Mouse (Mus musculus) liver, embryonic 16.5 days (tissue): ENCODE data around the gene Olfr522. TPM values are rescaled to one million over a fixed set of nuclear protein-coding genes. Genes with fewer than 3 reads are reported as not detected.

Source experiments
- ATAC-seq: fragments of 200-750 bp; cut with Nextera tagmentation; 2 replicates; pipeline ENCODE4 v1.8.0; 2017; ENCODE audit warnings: low read depth, mild to moderate bottlenecking, moderate number of reproducible peaks, moderate library complexity
- H3K27ac ChIP-seq: fragments of 300-500 bp; sonication (generic); 2 replicates; pipeline ENCODE4 v1.5.1; 2014; ENCODE audit warnings: mild to moderate bottlenecking, low read length
- H3K27me3 ChIP-seq: fragments of 300-500 bp; sonication (generic); 2 replicates; pipeline ENCODE4 v1.6.1; 2014; ENCODE audit warnings: low read depth, low read length, mixed read lengths; ENCODE audit not compliant: control insufficient read depth, insufficient read depth
- H3K36me3 ChIP-seq: fragments of 300-500 bp; sonication (generic); 2 replicates; pipeline ENCODE4 v1.6.1; 2014; ENCODE audit warnings: mild to moderate bottlenecking; ENCODE audit not compliant: control insufficient read depth, insufficient read depth
- H3K4me1 ChIP-seq: fragments of 300-500 bp; sonication (generic); 2 replicates; pipeline ENCODE4 v1.6.1; 2014; ENCODE audit warnings: low read depth, low read length, mixed read lengths; ENCODE audit not compliant: control insufficient read depth
- H3K4me2 ChIP-seq: fragments of 300-500 bp; sonication (generic); 2 replicates; pipeline ENCODE4 v1.6.1; 2014; ENCODE audit warnings: low read depth, low read length, mixed read lengths
- H3K4me3 ChIP-seq: fragments of 300-500 bp; sonication (generic); 2 replicates; pipeline ENCODE4 v1.5.1; 2014; ENCODE audit warnings: low read depth, mild to moderate bottlenecking, low read length
- H3K9ac ChIP-seq: fragments of 300-500 bp; sonication (generic); 2 replicates; pipeline ENCODE4 v1.6.1; 2014; ENCODE audit warnings: low read depth, low read length
- H3K9me3 ChIP-seq: fragments of 300-500 bp; sonication (generic); replicated peaks from 2 replicates; pipeline ENCODE4 v1.6.1; 2016; ENCODE audit warnings: low read length; ENCODE audit not compliant: control insufficient read depth
- WGBS: fragments of 180-500 bp; shearing (Covaris S2); extraction: QIAGEN DNeasy Blood & Tissue Kit; methylation state at CpG from one replicate; pipeline ENCODE4 v1.1.7; 2014; ENCODE audit not compliant: insufficient replicate concordance; 5-methylcytosine and 5-hydroxymethylcytosine counted together
- polyA plus RNA-seq: library from polyadenylated mRNA; unstranded; fragments of >200 nt; fragmentation: Nextera tagmentation; extraction: Ambion mirVana; gene quantifications from 2 replicates; pipeline ENCODE4 v1.2.1, GENCODE M21; 2015

The Olfr522 gene
- polyA plus RNA-seq, 1 experiment from 2014 or later = not detected

DNA sequence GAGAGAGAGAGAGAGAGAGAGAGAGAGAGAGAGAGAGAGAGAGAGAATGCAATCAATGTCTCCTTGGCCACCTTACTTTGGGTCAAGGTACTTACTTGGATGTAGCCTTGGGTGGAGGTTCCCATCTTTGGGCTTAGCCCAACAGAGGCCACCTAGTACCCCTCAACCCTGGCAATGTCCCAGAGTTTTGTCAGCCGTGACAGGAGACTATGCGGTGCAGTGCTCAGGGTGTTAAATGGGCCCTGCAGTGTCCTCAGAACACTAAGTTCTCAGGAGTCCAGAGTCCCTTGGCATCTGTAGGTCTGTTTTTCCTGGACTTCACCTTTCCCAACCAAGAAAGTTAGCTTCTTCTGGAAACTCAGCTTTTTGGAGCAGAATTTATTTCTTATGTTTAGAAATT is 14.6 kb upstream of the Olfr522 start:
- Histone ChIP-seq H3K4me1 (no peaks in the 10 kb centered on the region), H3K4me3 (no peak overlapping the region), H3K36me3 (no peaks in the 10 kb centered on the region), H3K9ac (no peak overlapping the region), H3K9me3 (no peaks in the 10 kb centered on the region), H3K4me2 (no peak overlapping the region), H3K27ac (no peak overlapping the region), H3K27me3 (no peaks in the 10 kb centered on the region)
- WGBS = 72% methylated on average over 2 of the region's 2 CpGs
- no peak for ATAC-seq

- H3K27me3 ChIP-seq = no peaks in the 10 kb centered on the region
- H3K4me3 ChIP-seq = no peak within 1 kb of the TSS
- no peaks in the 10 kb centered on the region for H3K36me3 ChIP-seq
- no peaks in the 10 kb centered on the region for H3K4me1 ChIP-seq
- H3K9ac ChIP-seq = no peak within 1 kb of the TSS
- no peak for ATAC-seq
- H3K4me2 ChIP-seq = no peak within 1 kb of the TSS
- WGBS = 10% methylated on average over 1 of the region's 1 CpGs
- H3K9me3 ChIP-seq = no peaks in the 10 kb centered on the region
- no peak within 1 kb of the TSS for H3K27ac ChIP-seq
Measured at GRCm38 (mm10) chr7:140172936-140173335, 8.4 kb upstream of the Olfr522 start, which contains the start of gene Olfr523. Olfr523 (plus strand) TSS chr7:140173217.

DNA sequence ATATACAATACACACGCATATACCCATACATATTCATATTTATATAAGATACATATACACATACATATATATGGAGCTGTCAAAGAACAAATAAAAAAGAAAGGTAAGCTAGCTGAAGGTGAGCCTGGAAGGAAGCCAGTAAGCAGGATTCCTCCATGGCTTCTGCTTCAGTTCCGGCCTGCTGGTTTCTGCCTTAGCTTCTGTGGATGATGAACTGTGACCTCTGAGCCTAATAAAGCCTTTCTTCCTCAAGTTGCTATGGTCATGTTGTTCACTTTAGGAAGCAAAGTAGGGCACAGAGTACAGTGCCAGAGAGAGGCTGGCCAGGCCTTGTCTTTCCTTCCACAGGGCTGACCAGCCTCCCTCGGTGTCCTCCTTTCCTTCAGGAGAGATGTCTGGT is 6.3 kb upstream of the Olfr522 start:
- no peaks in the 10 kb centered on the region for H3K36me3 ChIP-seq
- H3K4me3 ChIP-seq = no peak overlapping the region
- no peaks in the 10 kb centered on the region for H3K27me3 ChIP-seq
- H3K9ac ChIP-seq = no peak overlapping the region
- no peaks in the 10 kb centered on the region for H3K4me1 ChIP-seq
- H3K4me2 ChIP-seq = no peak overlapping the region
- no peaks in the 10 kb centered on the region for H3K9me3 ChIP-seq
- no peak overlapping the region for H3K27ac ChIP-seq
- no peak for ATAC-seq
- WGBS = 79% methylated on average over 3 of the region's 3 CpGs

DNA sequence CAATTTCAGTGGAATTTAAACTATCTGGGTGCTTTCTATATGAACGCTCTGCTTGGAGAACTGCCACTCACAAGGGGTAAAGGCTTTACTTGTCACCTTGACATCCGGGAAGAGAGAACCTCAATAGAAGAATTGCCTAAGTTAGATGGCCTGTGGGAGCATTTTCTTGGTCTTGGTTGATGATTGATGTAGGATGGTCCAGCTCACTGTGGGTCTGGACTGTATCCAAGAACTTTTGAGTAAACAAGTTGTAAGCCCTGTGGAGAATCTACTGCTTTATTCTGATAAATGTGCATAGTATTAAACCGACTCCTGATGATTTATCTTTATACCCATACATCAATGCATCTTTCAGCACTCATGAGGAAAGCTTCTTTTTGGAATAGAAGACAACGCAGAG is 4.8 kb upstream of the Olfr522 start:
- Histone ChIP-seq H3K4me3 (no peak overlapping the region), H3K9ac (no peak overlapping the region), H3K36me3 (no peaks in the 10 kb centered on the region), H3K9me3 (no peaks in the 10 kb centered on the region), H3K27me3 (no peaks in the 10 kb centered on the region), H3K27ac (no peak overlapping the region), H3K4me1 (no peaks in the 10 kb centered on the region), H3K4me2 (no peak overlapping the region)
- WGBS = 66% methylated on average over 4 of the region's 4 CpGs
- no peak for ATAC-seq

GRCm38 (mm10) chr7:140167950-140168349 is 3.4 kb upstream of the Olfr522 start:
- no peak overlapping the region for H3K4me2 ChIP-seq
- H3K9ac ChIP-seq = no peak overlapping the region
- H3K9me3 ChIP-seq = no peaks in the 10 kb centered on the region
- WGBS = 23% methylated on average over 1 of the region's 1 CpGs
- H3K36me3 ChIP-seq = no peaks in the 10 kb centered on the region
- H3K4me1 ChIP-seq = no peaks in the 10 kb centered on the region
- no peaks in the 10 kb centered on the region for H3K27me3 ChIP-seq
- H3K4me3 ChIP-seq = no peak overlapping the region
- no peak for ATAC-seq
- no peak overlapping the region for H3K27ac ChIP-seq

DNA sequence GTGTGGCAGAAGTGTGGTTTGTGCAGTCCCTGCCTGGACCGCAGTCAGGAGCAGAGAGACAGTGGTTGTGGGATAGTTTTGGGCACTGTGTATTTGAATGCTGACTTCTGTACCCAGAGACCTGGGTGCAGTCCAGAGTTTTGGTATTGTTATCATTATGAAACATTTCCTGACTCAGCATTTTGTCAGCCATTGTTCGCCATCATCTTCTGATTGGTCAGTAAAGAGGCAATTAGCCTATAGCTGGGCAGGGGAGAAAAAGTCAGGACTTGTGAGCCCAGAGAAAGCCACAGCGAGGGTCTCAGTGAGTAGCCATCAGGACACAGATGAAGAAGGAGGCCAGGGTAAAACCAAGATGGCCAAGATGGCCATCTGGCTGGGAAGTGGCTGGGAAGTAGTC is 4.2 kb downstream of the Olfr522 start:
- Histone ChIP-seq H3K27ac (no peak overlapping the region), H3K4me2 (no peak overlapping the region), H3K9ac (no peak overlapping the region), H3K27me3 (no peaks in the 10 kb centered on the region; the same call in 1 of the 2 replicates), H3K36me3 (no peaks in the 10 kb centered on the region), H3K4me3 (no peak overlapping the region), H3K9me3 (no peaks in the 10 kb centered on the region), H3K4me1 (no peaks in the 10 kb centered on the region)
- WGBS = 48% methylated on average over 3 of the region's 3 CpGs
- no peak for ATAC-seq

- no peaks in the 10 kb centered on the region for H3K4me1 ChIP-seq
- H3K36me3 ChIP-seq = no peaks in the 10 kb centered on the region
- no peak within 1 kb of the TSS for H3K4me3 ChIP-seq
- peaks cover 27% of the 10 kb centered on the region for H3K27me3 ChIP-seq
- H3K9ac ChIP-seq = no peak within 1 kb of the TSS
- H3K4me2 ChIP-seq = no peak within 1 kb of the TSS
- WGBS = 8% methylated on average over 28 of the region's 28 CpGs
- no peaks in the 10 kb centered on the region for H3K9me3 ChIP-seq
- ATAC-seq = no peak
- H3K27ac ChIP-seq = no peak within 1 kb of the TSS
Measured at GRCm38 (mm10) chr7:140154218-140154927, 10.2 kb downstream of the Olfr522 start, which contains the start of gene Sprn. Sprn (minus strand) TSS chr7:140154877.

- no peak for ATAC-seq
- no peak overlapping the region for H3K9ac ChIP-seq
- no peak overlapping the region for H3K27ac ChIP-seq
- H3K4me2 ChIP-seq = no peak overlapping the region
- H3K36me3 ChIP-seq = no peaks in the 10 kb centered on the region
- peaks cover 27% of the 10 kb centered on the region for H3K27me3 ChIP-seq
- H3K4me3 ChIP-seq = no peak overlapping the region
- WGBS = 20% methylated on average over 4 of the region's 4 CpGs
- no peaks in the 10 kb centered on the region for H3K9me3 ChIP-seq
- H3K4me1 ChIP-seq = no peaks in the 10 kb centered on the region
Measured at GRCm38 (mm10) chr7:140153829-140154217, 10.7 kb downstream of the Olfr522 start.

DNA sequence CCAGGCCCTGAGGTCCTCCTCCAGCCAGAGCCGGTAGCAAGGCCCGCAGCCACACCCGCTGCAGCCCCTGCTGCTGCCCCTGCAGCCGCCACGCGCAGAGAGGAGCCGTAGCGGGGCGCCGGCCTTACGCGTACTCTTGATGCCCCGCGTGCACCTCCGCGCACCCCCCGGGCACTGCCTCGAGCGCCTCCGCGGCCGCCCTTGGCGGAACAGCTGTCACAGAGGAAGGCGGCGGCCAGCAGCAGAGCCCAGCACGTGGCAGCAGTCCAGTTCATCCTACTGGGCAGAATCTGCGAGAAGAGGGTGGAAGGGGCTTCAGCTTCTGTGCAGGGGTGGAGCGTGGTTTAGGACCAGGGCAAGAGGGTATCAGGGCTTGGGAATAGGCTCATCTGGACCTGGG is 11.2 kb downstream of the Olfr522 start:
- Histone ChIP-seq H3K9me3 (no peaks in the 10 kb centered on the region), H3K9ac (no peak overlapping the region), H3K4me3 (no peak overlapping the region), H3K4me1 (no peaks in the 10 kb centered on the region), H3K27me3 (peaks cover 27% of the 10 kb centered on the region), H3K36me3 (no peaks in the 10 kb centered on the region), H3K27ac (no peak overlapping the region), H3K4me2 (no peak overlapping the region)
- no peak for ATAC-seq
- WGBS = 9% methylated on average over 28 of the region's 28 CpGs
